Mouse (Mus musculus): ENCODE measurements around the gene Mrfap1. TPM values are rescaled to one million over a fixed set of nuclear protein-coding genes. Genes with fewer than 3 reads are reported as not detected.
"Not testable (repeated sequence)": the region's sequence is repeated elsewhere in the genome, so short reads cannot be mapped to it uniquely, and the experiment has no call there.

Gene Mrfap1
- 100 to 1,000 TPM; 404 to 446 TPM for total RNA-seq (2021)

DNA sequence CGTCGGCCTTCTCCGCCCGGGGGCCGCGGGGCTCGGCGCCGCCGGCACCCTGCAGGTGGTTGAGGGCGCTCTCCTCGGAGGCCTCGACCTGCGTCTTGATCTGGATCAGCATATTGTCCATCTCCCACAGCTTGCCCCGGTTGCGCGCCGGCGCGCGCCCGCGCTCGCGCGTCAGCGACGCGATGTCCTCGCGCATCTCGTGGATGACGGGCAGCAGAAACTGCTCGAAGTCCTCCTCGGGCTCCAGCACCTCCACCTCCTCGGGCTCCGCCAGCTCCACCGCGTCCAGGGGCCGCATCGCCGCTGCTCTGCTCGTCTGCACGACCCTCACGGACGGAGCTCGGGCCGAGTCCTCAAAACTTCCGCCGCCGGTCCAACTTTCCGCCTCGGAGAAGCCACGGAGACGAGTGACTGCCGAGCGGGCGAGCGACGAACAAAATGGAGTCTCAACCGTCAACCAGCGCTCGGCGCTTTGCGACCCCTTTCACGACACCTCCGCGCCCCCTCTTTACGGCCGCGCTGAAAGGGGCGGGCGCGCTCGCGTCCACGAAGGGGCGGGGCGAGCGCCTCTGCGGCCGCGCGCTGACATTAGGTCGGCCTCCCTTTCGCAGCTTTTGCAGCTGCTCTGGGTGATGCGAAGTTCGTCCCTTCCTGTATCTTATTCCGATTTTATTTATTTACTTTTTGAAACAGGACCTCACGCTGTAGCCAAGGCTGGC is at the start of gene Mrfap1:
Mrfap1 (minus strand) TSS at position 477 of the 719 bp plus-strand sequence.
- peak; percentile 95 for DNase-seq (ENCODE audit: low spot score in 2 of 2)
- intact Hi-C loops (cut with DNase I) = not testable (repeated sequence)

- peak in 1 of 2 experiments; percentile 50 for DNase-seq (ENCODE audit: low spot score in 2 of 2)
- intact Hi-C loops (cut with DNase I) = no loop called here
Measured at GRCm38 (mm10) chr5:36844490-36844889, 47.9 kb upstream of the Mrfap1 start.

- no peak for DNase-seq (ENCODE audit: low spot score in 2 of 2)
- intact Hi-C loops (cut with DNase I) = no loop called here
Measured at GRCm38 (mm10) chr5:36841701-36842100, 45.1 kb upstream of the Mrfap1 start.

DNA sequence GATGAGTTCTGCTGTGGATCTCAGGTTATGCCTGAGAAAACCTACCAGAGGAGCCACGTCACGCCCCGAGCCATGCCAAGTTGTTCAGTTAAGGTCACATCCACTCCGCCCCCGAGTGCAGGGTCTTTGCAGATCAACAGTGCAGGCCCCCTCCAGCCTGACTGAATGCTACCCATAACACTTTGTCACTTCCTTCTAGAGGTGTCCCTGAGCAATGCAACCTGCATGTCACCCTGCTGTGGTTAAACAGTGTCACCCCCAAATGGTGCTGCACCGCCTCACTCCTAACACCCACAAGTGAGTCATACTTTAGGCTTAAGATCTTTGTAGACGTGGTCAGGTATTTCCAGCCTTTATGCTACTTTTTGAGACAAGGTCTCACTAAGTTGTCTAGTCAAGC is 43.5 kb upstream of the Mrfap1 start:
- intact Hi-C loops (cut with DNase I) = no loop called here

DNA sequence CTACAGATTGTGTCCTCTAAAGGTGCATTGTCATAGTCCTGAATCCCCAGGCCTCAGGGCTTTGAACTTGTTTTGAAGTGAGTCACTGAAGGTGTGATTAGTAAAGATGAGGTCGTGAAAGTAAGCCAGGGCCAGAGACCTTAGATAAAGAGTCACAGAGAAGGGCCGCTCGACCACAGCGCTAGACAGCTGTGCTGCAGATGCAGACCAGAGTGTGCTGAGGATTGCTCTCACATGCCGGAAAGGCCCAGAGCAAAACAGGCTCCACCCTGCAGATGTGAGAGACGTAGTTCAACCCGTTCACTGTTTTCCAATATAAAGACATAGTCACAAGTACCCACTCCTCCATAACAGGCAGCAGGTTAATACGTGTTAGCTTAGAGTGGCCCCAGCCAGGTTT is 43.0 kb upstream of the Mrfap1 start:
- no peak for DNase-seq (ENCODE audit: low spot score in 2 of 2)
- intact Hi-C loops (cut with DNase I) = loop anchor here (5.0 to 10.0 kb wide), 4 partner anchors 83 to 265 kb away; no protein-coding TSS in a partner anchor

More for the DNA sequence above, 43.5 kb upstream of the Mrfap1 start:
- no peak for DNase-seq (ENCODE audit: low spot score in 2 of 2)

GRCm38 (mm10) chr5:36839032-36839431 is 42.5 kb upstream of the Mrfap1 start:
- peak; percentile 70 to 75 for DNase-seq (ENCODE audit: low spot score in 2 of 2)
- intact Hi-C loops (cut with DNase I) = loop anchor here (5.0 to 10.0 kb wide), 4 partner anchors 83 to 266 kb away; no protein-coding TSS in a partner anchor

GRCm38 (mm10) chr5:36835933-36836332 is 39.4 kb upstream of the Mrfap1 start:
- peak; percentile 78 to 79 for DNase-seq (ENCODE audit: low spot score in 2 of 2)
- intact Hi-C loops (cut with DNase I) = loop anchor here (2.0 to 10.0 kb wide), 5 partner anchors 33 to 269 kb away; partner anchors contain the start of gene Ppp2r2c

GRCm38 (mm10) chr5:36831272-36831671 is 34.7 kb upstream of the Mrfap1 start:
- intact Hi-C loops (cut with DNase I) = loop anchor here (10.0 kb wide), 1 partner anchor 274 kb away; no protein-coding TSS in a partner anchor
- peak; percentile 50 to 53 for DNase-seq (ENCODE audit: low spot score in 2 of 2)

DNA sequence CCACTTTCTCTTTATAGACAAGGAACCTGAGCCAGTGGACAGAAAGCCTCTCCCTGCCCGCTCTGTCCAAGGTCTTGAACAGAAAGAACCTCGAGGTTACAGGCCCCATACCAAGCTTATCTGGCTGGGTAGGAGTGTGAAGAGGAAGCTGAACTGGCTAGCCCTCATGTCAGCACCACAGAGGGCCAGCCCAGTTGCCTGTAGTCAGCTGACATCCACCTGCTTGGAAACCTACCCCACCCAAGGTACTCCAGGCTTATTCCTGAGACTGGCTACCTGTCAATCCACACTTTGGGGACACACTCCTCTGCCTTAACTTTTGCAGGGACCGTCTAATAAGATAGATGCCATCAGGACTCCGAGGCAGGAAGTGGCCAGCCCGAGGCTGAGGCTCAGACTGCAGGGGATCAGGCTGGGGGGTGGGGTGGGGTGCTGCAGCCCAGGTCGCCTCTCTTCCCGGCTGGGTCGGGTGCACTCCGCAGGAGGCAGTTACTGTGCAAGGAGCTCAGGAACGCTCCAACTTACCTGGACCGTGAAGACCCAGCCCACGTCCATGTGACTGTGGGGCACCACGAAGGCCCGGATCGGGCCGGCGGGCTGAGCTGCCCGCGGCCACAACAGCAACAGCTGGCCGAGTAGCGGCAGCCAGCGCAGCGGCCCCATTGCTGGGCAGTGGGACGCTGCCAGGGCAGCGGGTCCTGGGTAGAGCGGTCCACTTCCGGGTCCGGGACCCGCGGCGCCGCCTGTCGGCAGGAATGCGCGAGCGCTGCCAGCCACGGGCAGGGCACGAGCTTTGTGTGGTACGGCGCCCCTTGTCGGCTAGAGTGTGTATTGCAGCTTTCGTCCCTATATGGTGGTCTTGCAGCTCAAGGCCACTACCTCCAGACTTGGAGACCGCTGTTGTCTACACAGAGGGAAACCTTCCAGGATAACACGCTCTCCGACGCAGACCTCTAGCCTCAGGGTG is 33.6 kb upstream of the Mrfap1 start, which contains the start of gene Man2b2:
Man2b2 (minus strand) TSS at position 741 of the 967 bp plus-strand sequence.
- intact Hi-C loops (cut with DNase I) = loop anchor here (10.0 kb wide), 1 partner anchor 275 kb away; no protein-coding TSS in a partner anchor
- DNase-seq (ENCODE audit: low spot score in 2 of 2) = peak; percentile 86 to 88

DNA sequence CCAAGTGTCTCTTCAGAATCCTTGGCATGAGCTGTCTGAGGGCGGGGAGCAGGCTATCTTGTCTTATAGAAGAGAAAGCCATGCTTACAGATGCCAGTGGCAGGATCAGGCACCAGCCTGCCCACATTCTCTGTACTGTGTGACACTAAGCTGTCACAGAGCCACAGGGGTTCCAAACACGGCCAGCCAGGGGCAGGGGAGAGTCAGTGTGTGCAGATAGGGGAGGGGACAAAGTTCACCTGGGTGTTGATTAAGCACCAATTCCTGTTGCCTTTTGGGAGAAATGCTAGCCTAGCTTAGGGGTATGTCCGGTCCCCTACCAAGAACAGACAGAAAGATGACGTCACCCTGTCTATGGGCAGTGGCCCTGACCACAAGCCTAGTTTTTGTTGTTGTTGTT is 32.5 kb upstream of the Mrfap1 start:
- intact Hi-C loops (cut with DNase I) = no loop called here
- DNase-seq (ENCODE audit: low spot score in 2 of 2) = no peak

GRCm38 (mm10) chr5:36822907-36823306 is 26.3 kb upstream of the Mrfap1 start:
- intact Hi-C loops (cut with DNase I) = no loop called here
- no peak for DNase-seq (ENCODE audit: low spot score in 2 of 2)

- peak in 1 of 2 experiments; percentile 54 for DNase-seq (ENCODE audit: low spot score in 2 of 2)
- intact Hi-C loops (cut with DNase I) = no loop called here
Measured at GRCm38 (mm10) chr5:36820142-36820541, 23.6 kb upstream of the Mrfap1 start.

- DNase-seq (ENCODE audit: low spot score in 2 of 2) = no peak
- intact Hi-C loops (cut with DNase I) = no loop called here
Measured at GRCm38 (mm10) chr5:36819742-36820141, 23.2 kb upstream of the Mrfap1 start.

GRCm38 (mm10) chr5:36817738-36818137 is 21.2 kb upstream of the Mrfap1 start:
- intact Hi-C loops (cut with DNase I) = no loop called here
- DNase-seq (ENCODE audit: low spot score in 2 of 2) = no peak

GRCm38 (mm10) chr5:36814554-36814953 is 18.0 kb upstream of the Mrfap1 start:
- intact Hi-C loops (cut with DNase I) = no loop called here

GRCm38 (mm10) chr5:36811413-36811812 is 14.8 kb upstream of the Mrfap1 start:
- peak; percentile 40 to 49 for DNase-seq (ENCODE audit: low spot score in 2 of 2)
- intact Hi-C loops (cut with DNase I) = no loop called here

More at GRCm38 (mm10) chr5:36814554-36814953, 18.0 kb upstream of the Mrfap1 start:
- no peak for DNase-seq (ENCODE audit: low spot score in 2 of 2)

DNA sequence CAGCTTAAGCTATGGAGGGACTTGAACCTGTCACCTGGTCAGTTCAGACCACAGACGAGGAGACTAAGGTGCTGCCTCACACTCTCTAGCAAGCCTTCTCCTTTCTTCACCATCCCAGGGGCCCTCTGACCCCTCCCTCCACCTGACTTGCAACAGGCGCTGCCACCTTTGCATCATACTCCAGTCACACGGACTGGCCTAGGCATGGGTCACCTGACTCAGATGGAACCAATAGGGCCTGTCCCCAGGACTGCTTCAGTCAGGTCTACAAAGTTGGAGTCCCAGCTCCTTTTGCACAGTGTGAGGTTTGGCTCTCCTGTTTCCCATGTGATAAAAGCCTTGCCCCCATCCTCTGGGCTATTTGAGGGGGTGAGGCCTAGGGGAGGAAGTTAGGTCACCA is 14.1 kb upstream of the Mrfap1 start:
- intact Hi-C loops (cut with DNase I) = no loop called here
- DNase-seq (ENCODE audit: low spot score in 2 of 2) = no peak

DNA sequence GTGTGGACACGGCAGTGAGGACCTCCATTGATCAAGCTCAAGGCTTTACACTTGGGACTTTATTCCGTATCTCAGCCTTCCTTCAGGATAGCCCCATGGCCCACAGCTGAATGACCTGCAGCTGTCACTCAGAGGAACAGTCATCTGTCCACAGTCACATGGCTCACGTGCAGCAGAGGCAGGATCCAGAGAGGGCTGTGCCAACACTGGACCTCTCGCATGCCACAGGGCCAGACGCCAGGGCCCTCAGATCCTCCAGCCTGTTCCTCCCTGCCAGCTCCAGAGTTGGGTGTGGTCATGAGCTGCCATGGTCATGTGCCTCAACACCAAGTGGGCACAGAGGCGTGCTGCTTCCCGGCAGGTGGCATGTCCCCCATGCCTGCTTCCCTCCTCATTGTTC is 12.6 kb upstream of the Mrfap1 start:
- no peak for DNase-seq (ENCODE audit: low spot score in 2 of 2)
- intact Hi-C loops (cut with DNase I) = no loop called here

DNA sequence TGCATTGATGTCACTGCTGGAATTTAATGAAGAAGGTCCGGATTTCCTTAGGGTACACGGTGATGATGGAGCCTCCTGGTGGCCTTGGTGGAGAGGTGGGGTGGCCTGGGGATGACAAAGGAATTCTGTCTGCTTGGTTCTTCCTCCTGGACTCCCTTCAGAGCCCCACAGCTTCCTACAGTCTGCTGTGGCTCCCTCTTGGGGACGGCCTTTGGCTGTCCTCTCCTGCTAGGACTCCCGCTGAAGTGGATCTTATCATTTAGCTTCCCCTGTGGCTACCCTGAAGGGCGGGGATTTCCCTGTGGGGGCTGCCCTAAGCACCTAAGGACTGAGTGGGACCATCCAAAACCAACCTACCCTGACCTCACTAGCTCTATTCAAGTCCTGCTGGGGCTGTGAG is 10.5 kb upstream of the Mrfap1 start:
- intact Hi-C loops (cut with DNase I) = no loop called here
- DNase-seq (ENCODE audit: low spot score in 2 of 2) = no peak

DNA sequence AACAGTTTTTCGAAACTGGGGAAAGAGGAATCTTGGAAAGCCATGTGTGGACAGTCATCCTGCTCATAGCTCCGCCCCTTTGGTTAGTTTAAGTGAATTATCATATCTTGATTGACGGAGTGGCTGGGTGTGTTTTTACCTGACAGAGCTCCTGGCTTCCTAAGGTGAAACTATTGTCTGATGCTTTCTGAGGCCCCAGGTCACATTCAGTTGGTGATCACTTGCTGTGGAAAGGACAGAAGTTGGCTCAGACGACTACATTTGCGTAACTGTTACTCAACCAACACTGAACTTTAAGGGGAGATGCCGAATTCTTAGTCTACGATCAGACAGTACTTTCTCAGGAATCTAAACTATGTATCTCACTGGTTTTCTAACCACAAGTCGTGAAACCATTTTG is 719 bp upstream of the Mrfap1 start:
- intact Hi-C loops (cut with DNase I) = no loop called here

More for the DNA sequence above, 719 bp upstream of the Mrfap1 start:
- DNase-seq (ENCODE audit: low spot score in 2 of 2) = no peak
